Mouse (Mus musculus) left cerebral cortex, adult 9 months (tissue): ENCODE measurements at regions not wholly inside any gene's neighbourhood (a gene's known extent, or its start where the extent isn't known, plus 50 kb on each side); places are given as distances from the start of the nearest gene placed in this dataset.

ENCODE experiments used
- DNase-seq, 2 experiments: peaks; one replicate each; pipeline ENCODE4 v3.0.0; 2022; ENCODE audit warnings: low spot score in 2 of 2

- no peak for DNase-seq
These were observed 868.8 kb upstream of the Acvr2a start for GRCm38 (mm10) chr2:47945061-47945460.

GRCm38 (mm10) chr2:47991132-47991531, 822.8 kb upstream of the Acvr2a start:
- no peak for DNase-seq

GRCm38 (mm10) chr2:47994185-47994584, 819.7 kb upstream of the Acvr2a start:
- no peak for DNase-seq

GRCm38 (mm10) chr2:48001230-48001629, 812.7 kb upstream of the Acvr2a start:
- DNase-seq: no peak

GRCm38 (mm10) chr2:48001800-48002507, 812.0 kb upstream of the Acvr2a start:
- peak; percentile 10 to 74 for DNase-seq

- no peak for DNase-seq
These were observed 803.6 kb upstream of the Acvr2a start for GRCm38 (mm10) chr2:48010308-48010707.

GRCm38 (mm10) chr2:48027559-48027958, 786.4 kb upstream of the Acvr2a start:
- no peak for DNase-seq

GRCm38 (mm10) chr2:48061375-48061774, 752.5 kb upstream of the Acvr2a start:
- no peak for DNase-seq

GRCm38 (mm10) chr2:48063436-48063835, 750.5 kb upstream of the Acvr2a start:
- peak; percentile 6 to 51 for DNase-seq

- no peak for DNase-seq
These were observed 748.7 kb upstream of the Acvr2a start for GRCm38 (mm10) chr2:48065162-48065561.

GRCm38 (mm10) chr2:48082120-48082799, 731.6 kb upstream of the Acvr2a start:
- no peak for DNase-seq

GRCm38 (mm10) chr2:48098287-48098686, 715.6 kb upstream of the Acvr2a start:
- no peak for DNase-seq

- peak; percentile 20 to 55 for DNase-seq
These were observed 714.9 kb upstream of the Acvr2a start for GRCm38 (mm10) chr2:48098931-48099531.

- DNase-seq: no peak
These were observed 690.2 kb upstream of the Acvr2a start for GRCm38 (mm10) chr2:48123662-48124061.

GRCm38 (mm10) chr2:48138051-48138611, 675.8 kb upstream of the Acvr2a start:
- DNase-seq: no peak

- DNase-seq: no peak
These were observed 672.6 kb upstream of the Acvr2a start for GRCm38 (mm10) chr2:48141281-48141680.

GRCm38 (mm10) chr2:48154706-48155105, 659.2 kb upstream of the Acvr2a start:
- DNase-seq: no peak

- no peak for DNase-seq
These were observed 641.3 kb upstream of the Acvr2a start for GRCm38 (mm10) chr2:48172626-48173025.

- no peak for DNase-seq
These were observed 627.7 kb upstream of the Acvr2a start for GRCm38 (mm10) chr2:48186161-48186560.

GRCm38 (mm10) chr2:48186609-48187008, 627.3 kb upstream of the Acvr2a start:
- DNase-seq: peak; percentile 40 to 83

- DNase-seq: no peak
These were observed 602.1 kb upstream of the Acvr2a start for GRCm38 (mm10) chr2:48211804-48212203.

GRCm38 (mm10) chr2:48220771-48221170, 593.1 kb upstream of the Acvr2a start:
- DNase-seq: no peak
